Mouse (Mus musculus) ES-CJ7 (cell line): ENCODE data around the gene Clmp.
"Not testable (repeated sequence)": the region's sequence is repeated elsewhere in the genome, so short reads cannot be mapped to it uniquely, and the experiment has no call there.

Experiments
- DNase-seq: peaks from one replicate; pipeline ENCODE4 v3.0.0; 2011; ENCODE audit warnings: low read depth, low spot score

Gene Clmp

DNA sequence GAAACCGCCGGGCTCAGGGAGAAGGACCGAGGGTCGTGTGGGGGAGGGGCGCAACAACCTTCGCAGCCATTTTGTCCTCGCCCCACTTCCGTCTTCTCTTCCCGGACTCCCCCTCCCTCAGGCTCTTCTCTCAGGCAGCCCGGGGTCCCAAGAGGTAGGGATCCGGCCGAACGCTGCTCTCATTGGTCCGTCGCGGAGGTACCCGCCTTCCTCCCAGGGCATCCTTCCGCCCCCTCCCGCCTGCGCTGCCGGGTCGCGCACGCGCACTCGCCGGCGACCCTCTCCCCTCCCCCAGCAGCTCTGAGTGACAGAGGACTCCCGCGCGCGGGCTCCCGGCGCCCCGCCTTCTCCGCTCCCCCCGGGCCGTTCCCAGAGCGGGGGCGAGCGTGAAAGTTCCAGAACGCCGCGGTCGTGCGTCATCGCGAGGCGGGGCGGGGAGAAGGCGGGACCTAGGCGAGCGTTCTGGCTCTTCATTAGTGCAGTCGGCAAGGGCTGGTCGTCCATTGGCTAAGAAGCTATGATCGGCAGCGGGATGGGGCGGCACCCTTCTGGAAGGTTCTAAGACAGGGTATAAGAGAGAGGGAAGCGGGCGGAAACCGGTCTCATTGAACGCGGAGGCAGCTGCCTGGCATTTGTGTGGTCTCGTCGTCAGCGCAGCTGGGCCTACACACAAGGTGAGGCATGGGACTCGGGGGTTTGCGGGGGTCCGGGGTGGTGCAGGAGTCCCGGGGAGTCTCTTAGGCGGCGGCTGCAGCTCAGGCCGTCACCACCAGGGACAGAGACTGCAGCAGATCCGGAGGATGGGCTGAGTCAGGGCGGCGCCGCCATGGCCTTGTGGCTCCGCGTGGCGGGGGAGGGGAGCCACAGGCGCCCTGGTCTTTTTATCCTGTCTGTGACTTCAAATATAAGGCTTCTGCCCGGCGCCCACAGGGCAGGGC lies 115.2 kb downstream of the Clmp start, which contains the start of gene Hspa8:
Gene Hspa8, plus strand, starts transcription at position 310 of the 938 bp plus-strand sequence.
- DNase-seq = peak; percentile 99

- DNase-seq = peak; percentile 69
Observed at GRCm38 (mm10) chr9:40801614-40802532, 116.1 kb downstream of the Clmp start.

GRCm38 (mm10) chr9:40802533-40802875 lies 116.7 kb downstream of the Clmp start:
- not testable (repeated sequence) for DNase-seq

- DNase-seq = not testable (repeated sequence)
Observed at GRCm38 (mm10) chr9:40804576-40804975, 118.8 kb downstream of the Clmp start.

DNA sequence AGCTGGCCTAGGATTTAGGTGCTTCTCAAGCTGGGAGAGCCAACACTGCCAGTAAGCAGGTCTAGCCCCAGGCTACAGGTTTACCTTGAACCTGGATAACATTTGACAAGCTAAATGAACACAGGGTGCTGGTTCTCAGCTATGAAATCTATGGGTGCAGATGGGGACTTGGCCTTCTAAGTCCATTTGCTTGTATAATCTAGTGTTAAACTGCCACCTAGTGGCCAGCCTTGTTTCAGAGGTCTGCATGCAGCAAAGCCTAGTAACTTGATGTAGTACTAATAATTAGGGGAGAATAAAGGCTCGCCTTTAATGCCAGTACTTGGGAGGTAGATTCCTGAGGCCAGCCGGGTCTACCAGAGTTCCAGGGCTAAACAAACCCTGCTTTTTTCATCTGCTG lies 119.5 kb downstream of the Clmp start:
- DNase-seq = peak; percentile 79

DNA sequence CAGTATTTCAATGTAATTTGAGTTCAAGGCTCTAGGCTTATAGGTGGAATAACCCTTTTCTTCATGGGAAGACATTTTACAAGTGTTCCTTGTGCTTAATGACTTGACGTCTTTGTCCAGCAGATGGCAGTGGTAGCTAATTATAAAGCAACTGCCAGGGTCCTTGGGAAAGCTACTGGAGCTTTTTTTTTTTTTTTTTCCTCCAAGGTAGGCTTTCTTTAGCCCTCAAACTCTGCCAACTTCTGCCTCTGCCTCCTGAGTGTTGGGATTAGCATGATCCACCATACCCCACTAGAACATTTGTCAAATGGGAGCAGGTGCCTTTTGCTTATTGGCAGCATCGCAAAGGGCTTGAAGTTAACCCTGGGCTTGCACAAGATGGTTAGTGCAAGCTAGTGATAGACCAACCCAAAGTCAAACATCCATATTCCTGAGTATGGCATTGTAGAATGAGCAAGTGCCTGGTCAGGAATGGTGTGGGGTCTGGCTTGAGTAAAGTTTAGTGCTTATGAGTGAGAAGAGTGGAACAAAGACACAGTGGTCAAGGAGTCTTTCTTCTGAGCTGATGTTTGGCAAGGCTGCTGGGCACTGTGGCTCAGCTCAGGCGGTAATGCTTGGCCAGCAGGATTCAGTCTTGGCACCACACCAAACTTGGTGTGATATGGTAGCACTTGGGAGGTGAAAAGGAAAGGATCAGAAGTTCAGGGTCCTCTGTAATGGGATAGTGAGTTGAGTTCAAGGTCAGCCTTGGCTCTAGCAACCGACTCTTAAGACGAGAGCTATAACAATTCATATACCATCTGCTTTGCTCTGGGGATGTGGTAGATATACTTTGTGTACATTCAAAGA lies 120.9 kb downstream of the Clmp start:
- DNase-seq = peak; percentile 82

DNA sequence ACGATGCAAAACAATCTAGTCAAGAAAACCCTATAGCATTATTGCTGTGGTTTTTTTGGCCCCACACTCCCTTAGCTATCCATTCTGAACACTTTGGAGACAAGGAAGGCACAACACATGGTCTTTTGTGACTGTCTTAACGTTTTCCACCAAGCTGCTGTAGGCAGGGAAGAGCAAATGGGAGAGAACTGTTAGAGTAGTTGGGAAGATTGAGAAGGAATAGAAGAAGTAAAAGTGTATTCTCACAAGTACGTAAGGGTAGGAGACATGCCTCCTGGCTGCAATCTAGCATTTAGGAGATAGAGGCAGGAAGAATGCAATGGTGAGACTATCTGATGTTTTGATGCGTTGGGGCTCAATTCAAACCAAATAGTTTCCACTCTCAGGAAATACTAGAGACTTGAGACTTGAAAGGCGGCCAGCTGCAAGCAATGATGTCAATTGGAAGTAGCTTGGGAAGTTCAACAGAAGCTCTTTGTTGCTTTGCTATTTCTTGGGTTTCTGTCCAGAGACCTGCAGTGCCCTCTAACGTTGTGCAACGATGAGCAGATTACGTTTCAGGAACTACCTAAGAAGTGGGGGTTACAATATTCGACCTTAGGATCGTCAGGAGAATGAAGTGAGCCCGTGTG lies 121.6 kb downstream of the Clmp start:
- DNase-seq = peak; percentile 72

DNA sequence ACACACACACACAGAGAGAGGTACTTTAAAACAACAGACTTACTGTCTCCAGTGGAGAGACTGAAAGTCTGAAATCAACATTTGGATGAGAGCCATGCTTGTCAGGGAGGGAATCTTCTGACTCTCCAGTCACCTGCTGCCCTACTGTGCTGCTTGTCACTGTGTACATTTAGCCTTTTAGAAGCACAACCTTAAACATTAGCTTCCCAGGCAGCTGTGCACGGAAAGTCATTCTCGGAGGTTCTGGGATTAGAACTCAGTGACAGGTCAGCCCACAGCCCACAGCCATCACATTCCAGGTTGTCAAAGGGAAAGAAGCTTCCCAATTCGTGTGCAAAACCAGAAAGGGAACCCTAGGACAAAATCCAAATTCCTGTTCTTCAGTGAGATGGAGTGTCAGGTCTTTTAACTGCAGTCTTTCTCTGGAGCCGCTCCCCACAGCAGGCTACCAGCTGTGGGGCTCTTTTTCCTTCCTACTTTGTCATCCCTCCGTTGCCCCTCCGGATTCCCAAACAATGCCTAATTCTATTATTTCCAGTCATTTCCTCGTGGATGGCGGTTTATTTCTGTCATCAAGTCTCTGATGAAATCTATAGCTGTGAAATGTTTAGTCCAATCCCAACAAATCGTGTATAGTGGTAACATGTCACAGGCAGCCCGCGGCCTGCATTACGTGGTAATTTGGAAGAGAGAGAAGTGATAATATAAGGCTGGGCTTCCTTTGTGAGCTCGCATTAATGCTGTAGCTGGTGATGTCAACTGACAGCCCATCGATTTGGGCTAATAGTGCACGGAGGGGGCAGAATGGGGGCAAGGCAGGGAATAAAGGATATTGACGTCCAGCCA lies 122.5 kb downstream of the Clmp start:
- no peak for DNase-seq

GRCm38 (mm10) chr9:40808907-40809280 lies 123.1 kb downstream of the Clmp start:
- DNase-seq = no peak

GRCm38 (mm10) chr9:40811860-40812259 lies 126.1 kb downstream of the Clmp start:
- peak; percentile 90 for DNase-seq

- no peak for DNase-seq
Observed at GRCm38 (mm10) chr9:40814060-40814459, 128.3 kb downstream of the Clmp start.

DNA sequence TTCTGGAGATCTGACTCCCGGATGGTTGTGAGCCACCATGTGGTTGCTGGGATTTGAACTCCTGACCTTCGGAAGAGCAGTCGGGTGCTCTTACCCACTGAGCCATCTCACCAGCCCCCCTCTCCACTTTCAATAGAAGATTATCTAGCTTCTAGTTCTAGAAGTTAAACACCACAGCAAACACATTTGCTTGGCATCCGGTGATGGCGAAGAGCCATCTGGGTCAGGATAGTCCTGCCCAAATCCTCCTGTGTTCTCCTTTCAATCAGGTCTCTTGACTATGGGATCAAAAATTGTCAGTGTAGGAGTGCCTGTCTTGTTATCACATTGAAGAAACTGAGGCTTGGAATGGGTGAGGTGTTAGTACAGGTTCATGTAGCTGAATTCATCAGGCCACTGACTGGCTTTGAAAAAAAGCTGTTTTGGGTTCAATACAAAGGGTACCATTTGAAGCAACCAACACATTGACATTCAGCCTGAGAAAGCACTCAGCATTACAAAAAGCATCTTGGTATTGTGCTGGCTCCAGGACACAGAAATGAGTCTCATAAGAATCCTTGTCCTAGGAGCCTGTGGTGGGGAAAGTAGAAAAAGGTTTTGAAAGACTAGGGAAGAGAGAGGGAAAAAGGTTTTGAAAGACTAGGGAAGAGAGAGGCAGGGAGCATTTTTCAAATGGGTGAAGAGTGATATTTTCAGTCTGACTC lies 131.7 kb downstream of the Clmp start:
- no peak for DNase-seq

DNA sequence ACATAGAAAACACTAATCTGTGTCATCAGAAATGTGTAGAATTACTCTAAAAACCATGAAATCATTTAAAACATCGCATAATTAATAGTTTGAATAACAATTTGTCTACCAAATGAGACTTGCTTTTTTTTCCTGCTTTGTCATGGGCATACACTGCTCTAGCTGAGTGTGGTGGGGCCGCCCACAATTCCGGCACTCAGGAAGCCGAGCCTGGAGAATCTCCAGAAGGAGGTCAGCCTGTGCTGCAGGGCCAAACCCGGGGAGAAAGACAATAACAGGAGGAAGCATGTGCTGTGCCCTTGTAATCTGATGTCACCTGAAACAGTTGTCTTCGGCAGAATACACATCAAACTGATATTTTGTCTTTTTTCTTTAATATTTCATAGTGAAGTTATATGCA lies 139.8 kb downstream of the Clmp start:
- DNase-seq = no peak

DNA sequence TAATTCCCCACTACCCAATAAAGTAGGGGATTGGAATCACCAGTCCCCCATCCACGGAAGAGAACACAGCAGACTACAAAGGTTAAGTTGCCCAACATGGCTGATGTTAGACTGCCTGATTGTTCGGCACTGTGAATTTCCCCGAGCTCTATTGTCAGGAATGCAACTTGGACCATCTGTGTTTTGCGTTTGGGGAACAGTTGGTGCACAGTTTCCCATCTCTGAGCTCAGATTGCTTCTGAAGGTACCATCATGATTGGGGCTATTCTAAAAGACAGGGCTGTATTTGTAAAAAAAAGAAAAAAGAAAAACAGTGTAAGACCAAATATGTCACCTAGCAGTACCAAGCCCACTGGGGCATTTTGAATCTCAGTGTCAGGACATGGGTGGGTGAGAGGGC lies 141.6 kb downstream of the Clmp start:
- DNase-seq = no peak

- peak; percentile 75 for DNase-seq
Observed at GRCm38 (mm10) chr9:40834569-40834968, 148.8 kb downstream of the Clmp start.
